ENCODE assay signal across 8 mouse cellular contexts in genomic region chr4:117550140-117550851, GRCm38 (mm10). TPM values are rescaled to one million over a fixed set of nuclear protein-coding genes. Genes with fewer than 3 reads are reported as not detected.
DNase-seq lines count a peak whose midpoint lies in the region; ATAC-seq lines count a peak whose summit lies in the region.

Gene Eri3, plus strand, starts transcription at chr4:117550365.

- peaks cover 25% of the 10 kb centered on the region; the same call in 1 of the 2 replicates for H3K79me2 ChIP-seq in macrophage (ENCODE audit: inconsistent target)

- under 1% methylated on average over 41 of the region's 53 CpGs for WGBS in hindbrain, embryonic 16.5 days
- whole genome bisulfite sequencing in macrophage (ENCODE audit: missing documents), result under 1% methylated on average over 51 of the region's 53 CpGs

- peak within 1 kb of the TSS; percentile 59 for H3K4me2 ChIP-seq in hindbrain, embryonic 16.5 days (ENCODE audit: low read length)

- ATAC-seq in hindbrain, embryonic 16.5 days, result peak; percentile 99

- H3K27me3 ChIP-seq in hindbrain, embryonic 16.5 days (replicated peaks; ENCODE audit: control insufficient read depth, insufficient read depth, low read length), result no peaks in the 10 kb centered on the region

- peak; percentile 90 for DNase-seq in WW6 (ENCODE audit: low read depth, low spot score)
- DNase-seq in cerebellum, postnatal 4 days (ENCODE audit: low spot score in 2 of 2), result peak; percentile 92 to 98
- peak; percentile 98 for DNase-seq in gastrocnemius, adult 18-20 months (ENCODE audit: low spot score)
- peak; percentile 97 to 99 for DNase-seq in left cerebral cortex, adult 18-20 months (ENCODE audit: low spot score in 2 of 2)
- DNase-seq in right cerebral cortex, adult 18-20 months, result peak; percentile 99
- peak; percentile 91 for DNase-seq in urinary bladder, postnatal 10 days (ENCODE audit: low spot score)

- peaks cover 15% of the 10 kb centered on the region for H3K4me1 ChIP-seq in hindbrain, embryonic 16.5 days (ENCODE audit: control insufficient read depth, insufficient read depth, low read depth, low read length)

- peak within 1 kb of the TSS; percentile 85 for H3K9ac ChIP-seq in hindbrain, embryonic 16.5 days (ENCODE audit: low read depth, low read length)

- H3K4me3 ChIP-seq in hindbrain, embryonic 16.5 days (ENCODE audit: low read length), result peak within 1 kb of the TSS; percentile 97
- peak within 1 kb of the TSS; percentile 67 for H3K4me3 ChIP-seq in macrophage (ENCODE audit: inconsistent target)

- no peaks in the 10 kb centered on the region for H3K36me3 ChIP-seq in hindbrain, embryonic 16.5 days (ENCODE audit: control insufficient read depth, insufficient read depth, low read length)
- H3K36me3 ChIP-seq in macrophage (ENCODE audit: inconsistent target), result no peaks in the 10 kb centered on the region

- peak within 1 kb of the TSS; percentile 91 for H3K27ac ChIP-seq in hindbrain, embryonic 16.5 days (ENCODE audit: low read depth, low read length)
- H3K27ac ChIP-seq in macrophage, result no peak within 1 kb of the TSS

- H3K9me3 ChIP-seq in hindbrain, embryonic 16.5 days (ENCODE audit: control insufficient read depth, low read length), result no peaks in the 10 kb centered on the region

RNA-seq across cellular contexts. Expression of gene Eri3, which starts in this region (rescaled TPM):
- 100 to 1,000 TPM in 1 of 2 experiments, 10 to 100 TPM in 1; 92.1 to 105 TPM for total RNA-seq in gastrocnemius, adult 18-20 months (2021)
- 254 and 276 TPM in 2 replicates for polyA plus RNA-seq in hindbrain, embryonic 16.5 days (2015; fragmentation: Nextera tagmentation; extraction: Ambion mirVana)
- 100 to 1,000 TPM; 211 to 231 TPM for total RNA-seq in left cerebral cortex, adult 18-20 months (2021)
- total RNA-seq in macrophage (2018; cell fraction: chromatin; rRNA removed), result 100 to 1,000 TPM in 19 of 26 experiments, 10 to 100 TPM in 7; 51.7 to 189 (median 140) TPM
- 10 to 100 TPM; 25.3 to 42.2 (median 33.4) TPM for total RNA-seq in macrophage (2018; cell fraction: cytosol; rRNA removed)
- total RNA-seq in macrophage (2018; cell fraction: nucleus; rRNA removed), result 100 to 1,000 TPM in 3 of 26 experiments, 10 to 100 TPM in 23; 28.4 to 116 (median 61.4) TPM
- 27.9 to 31.5 TPM (median 28.5 TPM) in 3 replicates for polyA plus RNA-seq in macrophage (2018)
